Mouse (Mus musculus) spleen, adult 10 weeks (tissue): ENCODE measurements around the gene Ptprb. TPM values are rescaled to one million over a fixed set of nuclear protein-coding genes. Genes with fewer than 3 reads are reported as not detected.

Experiments
- polyA plus RNA-seq: library from polyadenylated mRNA; stranded (reverse); fragments of 350-450 nt; fragmentation: Illumina TruSeq; extraction: RNeasy Lipid Tissue Mini Kit (QIAGEN cat#74804); gene quantifications from one replicate; pipeline ENCODE4 v1.2.3, GENCODE M21; 2015; ENCODE audit warnings: low replicate concordance; ENCODE audit not compliant: insufficient read depth

Ptprb gene
- polyA plus RNA-seq, result 22.1 TPM

GRCm38 (mm10) chr10:116275280-116275679 lies at the start of gene Ptprb:
Ptprb (plus strand) TSS chr10:116275523.

Other genes with a start within 250 kb of the Ptprb start
- not detected for gene 4933416C03Rik, start 161.6 kb upstream of the Ptprb start, polyA plus RNA-seq
- gene Kcnmb4, start 198.4 kb downstream of the Ptprb start, polyA plus RNA-seq, result 2.2 TPM